Mouse (Mus musculus) fibroblast of lung, adult 2 months (primary cell): Measurements from ENCODE around the gene Gm20388.

Experiments used
- DNase-seq: peaks from one replicate; pipeline ENCODE4 v3.0.0-alpha.2; 2011; ENCODE audit warnings: low read depth

Gm20388 gene

DNA sequence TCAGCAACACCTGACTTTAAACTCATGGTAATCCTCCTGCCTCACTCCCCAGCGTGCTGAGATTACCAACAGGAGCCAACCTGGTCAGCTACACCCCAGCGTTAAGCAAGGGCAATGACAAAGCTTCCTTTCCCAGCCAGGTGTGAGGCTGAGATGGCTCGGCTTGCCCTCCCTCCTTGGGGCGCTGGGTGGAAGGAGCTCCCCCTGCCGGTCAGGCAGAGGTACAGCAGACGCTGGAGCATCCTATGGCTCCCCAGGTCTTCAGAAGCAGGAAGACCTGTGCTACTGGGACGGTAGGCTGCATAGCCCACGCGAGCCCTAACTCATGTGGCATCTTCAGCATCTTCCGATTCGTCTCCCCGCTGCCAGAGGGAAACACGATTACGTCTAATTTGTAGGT, 917.6 kb downstream of the Gm20388 start:
- DNase-seq: no peak

- no peak for DNase-seq
Observed at GRCm38 (mm10) chr8:120830661-120831060, 920.0 kb downstream of the Gm20388 start.

DNA sequence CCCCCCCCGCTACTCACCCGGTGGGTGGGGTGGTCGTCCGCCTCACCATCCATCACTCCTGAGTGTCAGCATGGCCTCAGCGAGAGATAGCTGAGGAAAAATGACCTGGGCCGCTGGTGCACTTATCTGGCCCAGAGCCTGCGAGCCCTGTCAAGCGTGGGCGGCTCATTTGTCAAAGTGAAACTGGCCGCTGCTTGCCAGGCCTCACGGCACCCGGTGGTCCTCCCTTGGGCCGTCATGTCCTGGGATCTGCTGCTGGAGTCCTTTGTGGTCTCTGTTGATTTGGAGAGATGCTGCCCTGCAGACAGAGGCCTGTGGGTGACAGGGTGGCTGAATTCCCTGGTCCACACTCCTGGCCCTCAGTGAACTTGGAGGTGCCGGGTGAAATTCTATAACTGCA, 921.4 kb downstream of the Gm20388 start:
- DNase-seq: no peak

GRCm38 (mm10) chr8:120833196-120833595, 922.6 kb downstream of the Gm20388 start:
- no peak for DNase-seq

DNA sequence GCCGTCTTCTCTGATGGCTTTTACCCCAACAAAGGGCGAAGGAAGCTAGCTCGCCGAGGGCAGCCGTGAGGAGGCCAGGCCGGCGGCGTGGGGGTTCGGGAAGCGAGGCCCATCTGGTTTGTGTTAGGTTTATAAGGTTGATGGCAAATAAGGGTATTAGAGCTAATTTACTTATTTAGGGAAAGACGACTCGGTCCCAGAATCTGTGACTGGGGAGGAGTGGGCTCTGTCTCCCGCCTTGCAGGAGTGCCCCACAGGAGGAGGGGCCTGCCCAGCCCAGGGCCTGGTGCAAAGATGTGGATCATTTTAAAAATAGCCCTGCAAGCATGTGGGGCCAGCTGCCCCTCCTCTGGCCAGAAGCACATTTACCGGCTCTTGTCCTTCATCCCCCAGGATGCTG, 928.4 kb downstream of the Gm20388 start:
- no peak for DNase-seq

- DNase-seq: no peak
Observed at GRCm38 (mm10) chr8:120843084-120843483, 932.4 kb downstream of the Gm20388 start.

DNA sequence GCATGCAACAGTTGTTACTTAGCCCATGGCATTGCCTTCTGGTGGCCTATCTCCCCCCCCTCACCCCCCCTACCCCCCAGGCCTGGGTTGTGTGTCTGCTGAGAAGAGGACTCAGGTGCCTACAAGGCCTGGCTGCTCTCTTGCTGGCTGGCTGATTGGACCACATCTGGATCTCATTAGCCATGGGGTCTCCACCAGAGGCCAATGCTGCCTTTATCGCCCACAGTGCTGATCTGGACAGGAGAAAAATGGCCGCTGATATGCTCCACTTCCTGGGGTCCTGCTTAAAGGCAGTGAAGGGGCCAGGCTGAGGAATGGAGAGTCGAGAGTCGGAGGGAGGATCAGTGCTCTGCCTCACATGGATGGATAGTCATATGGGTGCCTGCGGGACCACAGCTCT, 935.4 kb downstream of the Gm20388 start:
- DNase-seq: no peak

GRCm38 (mm10) chr8:120847279-120847678, 936.6 kb downstream of the Gm20388 start:
- DNase-seq: no peak

GRCm38 (mm10) chr8:120847735-120848134, 937.1 kb downstream of the Gm20388 start:
- no peak for DNase-seq

DNA sequence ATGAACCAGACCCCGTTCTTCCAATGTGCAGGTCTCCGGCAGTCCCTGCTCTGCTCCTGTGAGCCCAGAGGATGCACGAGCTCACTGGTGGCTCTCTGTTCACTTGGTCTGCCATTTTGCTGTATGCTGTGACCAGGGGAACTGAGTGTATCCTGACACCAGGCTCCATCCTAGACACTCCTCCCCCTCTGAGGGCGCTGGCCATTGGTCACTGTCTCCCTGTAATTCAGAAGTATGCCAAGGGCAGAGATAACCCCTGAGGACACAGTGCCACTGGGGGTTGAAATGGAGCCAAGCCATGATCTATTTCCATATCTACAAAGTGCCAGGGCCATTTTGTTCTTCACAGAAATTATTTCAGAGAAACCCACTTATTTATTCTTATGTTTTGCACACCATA, 937.8 kb downstream of the Gm20388 start:
- DNase-seq: no peak

DNA sequence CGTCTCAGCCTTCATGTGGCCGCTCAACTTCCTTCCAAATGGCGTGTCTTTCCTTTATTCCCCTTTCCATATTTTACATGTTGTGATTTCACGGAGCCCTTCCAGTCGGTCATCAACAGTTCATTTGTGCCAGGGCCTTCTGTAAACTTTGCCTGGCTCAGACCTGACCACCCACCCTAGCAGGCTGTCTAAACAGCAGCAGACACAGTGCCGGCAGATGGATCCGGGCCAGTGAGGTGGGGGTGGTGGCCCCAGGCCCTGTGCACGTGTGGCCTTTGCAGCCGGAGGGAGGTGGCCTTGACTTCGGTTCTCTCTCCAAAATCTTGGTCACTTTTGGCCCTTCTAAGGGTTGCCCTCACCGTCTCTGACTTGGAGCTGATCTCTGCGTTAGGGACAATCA, 940.8 kb downstream of the Gm20388 start:
- DNase-seq: no peak

- no peak for DNase-seq
Observed at GRCm38 (mm10) chr8:120859881-120860280, 949.2 kb downstream of the Gm20388 start.

- no peak for DNase-seq
Observed at GRCm38 (mm10) chr8:120860423-120861126, 949.9 kb downstream of the Gm20388 start.

DNA sequence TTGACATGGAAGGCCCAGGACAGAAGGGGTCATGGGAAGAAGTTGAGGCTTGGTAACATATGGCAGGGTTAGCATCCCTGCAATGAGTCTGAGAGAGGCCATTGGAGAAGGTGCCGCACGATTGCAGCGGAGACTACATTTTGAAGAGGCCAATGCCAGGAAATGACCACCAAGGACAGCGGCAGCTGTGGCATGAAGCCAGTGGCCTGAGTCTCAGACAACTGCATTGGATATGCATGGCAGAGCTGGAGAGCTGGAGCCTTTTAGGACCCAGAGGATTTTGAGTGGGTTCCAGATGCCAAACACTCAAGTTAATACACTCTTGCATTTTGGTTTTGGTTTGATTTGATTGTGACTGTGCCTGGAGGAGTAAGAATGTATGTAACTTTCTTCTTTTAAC, 953.0 kb downstream of the Gm20388 start:
- DNase-seq: no peak

GRCm38 (mm10) chr8:120867386-120867785, 956.7 kb downstream of the Gm20388 start:
- DNase-seq: no peak

GRCm38 (mm10) chr8:120872661-120873060, 962.0 kb downstream of the Gm20388 start:
- DNase-seq: no peak

GRCm38 (mm10) chr8:120876010-120876918, 965.6 kb downstream of the Gm20388 start:
- DNase-seq: no peak

DNA sequence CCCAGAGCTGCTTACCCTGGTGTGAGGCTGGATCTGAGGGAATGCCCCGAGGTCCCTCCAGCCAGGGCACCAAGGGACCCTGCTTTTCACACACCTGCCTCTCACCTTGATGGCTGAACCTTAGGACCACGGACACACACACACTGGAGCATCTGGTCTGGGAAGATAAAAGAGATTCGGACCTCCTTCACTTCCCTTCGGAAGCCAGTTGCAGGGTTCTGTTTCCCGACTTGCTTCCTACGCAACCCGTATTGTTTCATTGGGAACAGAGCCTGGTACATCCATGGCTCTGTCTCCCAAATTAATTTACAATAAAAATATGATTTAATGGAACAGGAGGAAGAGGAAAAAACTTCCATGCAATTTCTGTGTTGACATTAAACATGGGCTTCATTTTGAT, 966.4 kb downstream of the Gm20388 start:
- no peak for DNase-seq

DNA sequence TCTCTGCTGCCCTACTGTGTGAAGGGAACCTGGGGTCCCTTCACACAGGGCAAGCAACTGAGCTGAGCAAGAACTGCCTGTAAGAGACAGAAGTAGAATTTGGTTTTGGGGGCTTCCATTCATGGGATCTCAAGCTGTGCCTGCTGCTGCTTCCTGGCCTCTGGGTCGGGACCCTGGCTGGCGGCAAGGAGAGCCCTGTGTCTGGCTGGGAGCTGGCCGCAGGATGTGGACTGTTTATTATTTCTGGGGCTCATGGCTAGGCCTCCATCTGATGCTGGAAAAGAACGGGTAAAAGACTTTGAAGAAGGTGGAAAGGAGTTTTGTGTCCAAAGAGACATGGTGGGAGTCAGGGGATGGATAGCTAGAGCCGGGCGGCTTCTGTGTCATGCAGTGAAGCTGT, 969.3 kb downstream of the Gm20388 start:
- no peak for DNase-seq

DNA sequence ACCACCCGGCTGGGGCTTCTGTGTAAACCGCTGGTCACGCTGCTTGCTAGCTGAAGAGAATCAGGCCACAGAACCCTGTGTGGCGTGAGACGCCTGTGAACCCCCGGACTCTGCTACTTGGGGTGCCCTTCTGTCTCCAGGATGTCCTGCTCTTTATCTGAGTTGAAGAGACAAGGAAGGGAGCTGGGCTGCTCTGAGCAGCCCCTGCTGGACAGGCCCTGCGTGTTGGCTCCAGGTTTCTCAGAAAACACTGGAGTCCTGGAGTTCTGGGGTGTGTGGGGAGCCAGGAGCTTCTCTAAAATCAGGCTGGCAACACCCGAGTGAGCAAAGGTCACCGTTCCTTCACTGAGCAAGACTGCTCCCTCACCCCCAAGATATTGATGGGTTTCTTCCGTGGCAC, 971.0 kb downstream of the Gm20388 start:
- no peak for DNase-seq

- no peak for DNase-seq
Observed at GRCm38 (mm10) chr8:120882657-120883056, 972.0 kb downstream of the Gm20388 start.

DNA sequence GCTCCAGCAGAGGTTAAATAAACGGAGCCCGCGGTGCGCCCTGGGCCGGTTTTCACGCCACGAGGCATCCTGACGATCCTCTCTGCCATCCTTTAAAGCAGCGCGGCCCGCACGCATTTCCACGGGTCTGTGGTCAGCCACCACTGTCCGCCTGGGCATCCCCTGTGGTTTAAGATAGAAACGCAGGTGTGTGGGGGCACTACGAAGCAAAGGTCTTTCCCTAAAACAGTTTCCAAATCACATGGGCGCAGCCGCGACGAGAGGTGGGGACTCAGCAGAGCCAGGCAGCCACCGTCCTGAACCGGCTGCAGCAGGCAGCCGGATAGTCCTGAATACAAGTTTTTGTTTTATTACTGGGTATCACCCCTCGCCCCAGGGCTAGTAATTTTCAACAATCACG, 972.7 kb downstream of the Gm20388 start:
- no peak for DNase-seq

GRCm38 (mm10) chr8:120883853-120884252, 973.2 kb downstream of the Gm20388 start:
- no peak for DNase-seq
